In genomic region chr11:57983480-57984342, GRCm38 (mm10) we compare ENCODE assay signal across 1 mouse cellular context.
TF ChIP-seq lines count a peak whose summit lies in the region.

No protein-coding gene starts in this region.

TF ChIP-seq in MEL, 35 proteins besides CTCF, POLR2A, EP300 and RAD21 (continued from another document):
- TF ChIP-seq BHLHE40 (IDR thresholded peaks at IDR 0.05; ENCODE audit: borderline replicate concordance, low read depth, low read length), result peak; percentile 97
- peak; percentile 95 for TF ChIP-seq MXI1 (IDR thresholded peaks at IDR 0.05; ENCODE audit: low read depth, low read length)
- TF ChIP-seq GATA1 (IDR thresholded peaks at IDR 0.05; ENCODE audit: low read depth, low read length), result no peak
- TF ChIP-seq TAL1 (IDR thresholded peaks at IDR 0.05; ENCODE audit: low read length), result peak; percentile 61
- TF ChIP-seq USF1 (IDR thresholded peaks at IDR 0.05; ENCODE audit: low read depth, low read length), result peak; percentile 74
- no peak for TF ChIP-seq UBTF (IDR thresholded peaks at IDR 0.05; ENCODE audit: borderline replicate concordance, insufficient read depth, low read depth, low read length)
- TF ChIP-seq MAX (IDR thresholded peaks at IDR 0.05; ENCODE audit: low read length), result peak; percentile 95
- TF ChIP-seq ZKSCAN1 (IDR thresholded peaks at IDR 0.05; ENCODE audit: low read depth, low read length), result no peak
- TF ChIP-seq KAT2A (conservative IDR thresholded peaks at IDR 0.05; ENCODE audit: low read depth, low read length), result no peak
- TF ChIP-seq JUND (IDR thresholded peaks at IDR 0.05; ENCODE audit: low read depth, low read length), result no peak
- TF ChIP-seq ETS1 (IDR thresholded peaks at IDR 0.05; ENCODE audit: low read depth, low read length), result peak; percentile 51; the same call in 1 of the 2 replicates
- TF ChIP-seq ZNF384 (IDR thresholded peaks at IDR 0.05; ENCODE audit: low read depth, low read length), result no peak
- TF ChIP-seq CHD1 (IDR thresholded peaks at IDR 0.05; ENCODE audit: low read depth, low read length), result no peak
- TF ChIP-seq NELFE (IDR thresholded peaks at IDR 0.05; ENCODE audit: low read depth, low read length), result no peak
- TF ChIP-seq MYB (IDR thresholded peaks at IDR 0.05; ENCODE audit: low read depth, low read length), result peak; percentile 31; the same call in 1 of the 2 replicates
- no peak; the same call in 1 of the 2 replicates for TF ChIP-seq HCFC1 (IDR thresholded peaks at IDR 0.05; ENCODE audit: low read depth, low read length)
- TF ChIP-seq ELF1 (IDR thresholded peaks at IDR 0.05; ENCODE audit: low read depth, low read length), result no peak
- peak; percentile 70 for TF ChIP-seq SIN3A (IDR thresholded peaks at IDR 0.05; ENCODE audit: low read length)
- TF ChIP-seq TCF12 (IDR thresholded peaks at IDR 0.05; ENCODE audit: low read depth, low read length), result peak; percentile 75
- peak; percentile 97 for TF ChIP-seq MYC (IDR thresholded peaks at IDR 0.05; ENCODE audit: low read depth, low read length)
- no peak for TF ChIP-seq ZMIZ1 (IDR thresholded peaks at IDR 0.05; ENCODE audit: low read depth, low read length)
- peak; percentile 57; the same call in 1 of the 2 replicates for TF ChIP-seq MAZ (IDR thresholded peaks at IDR 0.05; ENCODE audit: low read depth, low read length)
- TF ChIP-seq TBP (IDR thresholded peaks at IDR 0.05; ENCODE audit: low read depth, low read length), result peak; percentile 15; the same call in 1 of the 2 replicates
- no peak for TF ChIP-seq POLR2AphosphoS5 (IDR thresholded peaks at IDR 0.05; ENCODE audit: borderline replicate concordance, low read depth, low read length)
- no peak for TF ChIP-seq SMC3 (IDR thresholded peaks at IDR 0.05; ENCODE audit: low read depth, low read length)
- TF ChIP-seq CHD2 (IDR thresholded peaks at IDR 0.05; ENCODE audit: low read length), result no peak
- TF ChIP-seq USF2 (IDR thresholded peaks at IDR 0.05; ENCODE audit: borderline replicate concordance in 1 of 2, insufficient read depth in 1 of 2, low read depth in 1 of 2, low read length in 2 of 2), result no peak
